Comparison of ENCODE assay signal across 8 mouse cellular contexts in the genomic region with DNA sequence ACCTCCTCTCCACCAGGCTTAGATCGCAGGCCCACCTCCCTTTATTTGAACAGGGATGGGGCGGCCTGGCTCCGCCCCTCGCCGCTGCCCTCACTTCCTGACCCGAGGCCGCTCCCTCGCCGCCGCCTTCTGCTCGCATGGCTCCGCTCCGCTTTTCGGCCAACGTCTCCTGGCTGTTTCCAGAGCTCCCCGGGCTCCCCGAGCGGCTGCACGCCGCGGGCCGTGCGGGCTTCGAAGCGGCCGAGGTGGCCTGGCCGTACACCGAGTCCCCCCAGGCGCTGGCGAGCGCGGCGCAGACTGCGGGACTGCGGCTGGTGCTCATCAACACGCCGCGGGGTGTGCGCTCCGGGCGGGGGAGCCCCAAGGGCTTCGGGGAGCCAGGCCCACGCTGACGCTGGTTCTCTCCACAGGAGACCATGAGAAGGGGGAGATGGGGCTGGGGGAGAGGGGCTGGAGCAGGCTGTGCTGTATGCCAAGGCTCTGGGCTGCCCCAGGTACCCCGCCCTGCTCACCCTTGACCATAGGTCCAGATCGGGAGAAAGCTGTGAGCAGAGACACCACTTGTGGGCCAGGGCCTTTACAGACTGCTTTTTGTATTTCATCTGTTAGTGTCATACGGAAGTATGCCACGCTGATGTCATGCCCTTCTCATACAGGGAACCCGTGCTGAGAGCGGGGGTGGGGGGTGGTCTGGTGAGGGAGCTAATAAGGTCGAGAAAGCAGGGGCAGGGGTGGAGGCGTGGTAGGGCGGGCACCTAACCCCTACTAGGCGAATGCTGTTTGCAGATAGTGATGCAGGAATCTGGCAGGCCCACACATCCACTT. TPM values are rescaled to one million over a fixed set of nuclear protein-coding genes. Genes with fewer than 3 reads are reported as not detected.
DNase-seq lines count a peak whose midpoint lies in the region; ATAC-seq and TF ChIP-seq lines count a peak whose summit lies in the region.

No protein-coding gene starts in this region.

- DNase-seq in adrenal gland, postnatal 4 days (ENCODE audit: low spot score in 2 of 2): peak; percentile 51 to 64
- peak; percentile 59 for DNase-seq in heart, adult 8-10 months (ENCODE audit: low spot score)
- DNase-seq in kidney, adult 2 months: peak; percentile 89
- DNase-seq in liver: peak; percentile 74
- DNase-seq in spleen, postnatal 10 days (ENCODE audit: low spot score in 2 of 2): peak; percentile 57 to 70

- peak; percentile 49 for ATAC-seq in embryonic facial prominence, embryonic 13.5 days (ENCODE audit: insufficient number of reproducible peaks, insufficient read depth, low FRiP score, low TSS enrichment, low read depth)
- ATAC-seq in midbrain, embryonic 16.5 days: peak; percentile 84

- H3K4me1 ChIP-seq in embryonic facial prominence, embryonic 13.5 days: peaks cover 15% of the 10 kb centered on the region
- peaks cover 16% of the 10 kb centered on the region; the same call in 1 of the 2 replicates for H3K4me1 ChIP-seq in kidney, adult 2 months (ENCODE audit: control insufficient read depth, insufficient read depth, low read length)
- H3K4me1 ChIP-seq in midbrain, embryonic 16.5 days (ENCODE audit: control insufficient read depth, insufficient read depth, low read length): peaks cover 11% of the 10 kb centered on the region

- peak overlapping the region; percentile 88 for H3K27ac ChIP-seq in embryonic facial prominence, embryonic 13.5 days
- peak overlapping the region; percentile 64 for H3K27ac ChIP-seq in kidney, adult 2 months (ENCODE audit: insufficient read depth, low read depth, low read length)
- H3K27ac ChIP-seq in midbrain, embryonic 16.5 days (ENCODE audit: low read length): peak overlapping the region; percentile 87

- H3K9ac ChIP-seq in embryonic facial prominence, embryonic 13.5 days: peak overlapping the region; percentile 90
- H3K9ac ChIP-seq in midbrain, embryonic 16.5 days (ENCODE audit: low read depth, low read length): peak overlapping the region; percentile 86

- no peaks in the 10 kb centered on the region for H3K9me3 ChIP-seq in embryonic facial prominence, embryonic 13.5 days
- no peaks in the 10 kb centered on the region for H3K9me3 ChIP-seq in midbrain, embryonic 16.5 days (replicated peaks; ENCODE audit: control insufficient read depth, low read length, poor library complexity, severe bottlenecking)

- TF ChIP-seq POLR2A in kidney, adult 2 months (IDR thresholded peaks at IDR 0.05; ENCODE audit: low read depth, low read length): peak; percentile 21

- no peaks in the 10 kb centered on the region for H3K27me3 ChIP-seq in C2C12 (ENCODE audit: control insufficient read depth, insufficient read depth, insufficient read length)
- no peaks in the 10 kb centered on the region for H3K27me3 ChIP-seq in embryonic facial prominence, embryonic 13.5 days
- no peaks in the 10 kb centered on the region for H3K27me3 ChIP-seq in kidney, adult 2 months (replicated peaks; ENCODE audit: control insufficient read depth, insufficient read depth, low read length)
- no peaks in the 10 kb centered on the region for H3K27me3 ChIP-seq in midbrain, embryonic 16.5 days (ENCODE audit: control insufficient read depth, insufficient read depth, low read depth, low read length)

- H3K79me2 ChIP-seq in C2C12 (ENCODE audit: control insufficient read depth, insufficient read depth): no peaks in the 10 kb centered on the region

- peak overlapping the region; percentile 90 for H3ac ChIP-seq in C2C12 (ENCODE audit: control insufficient read depth, insufficient read length, low read depth)

- no peak for TF ChIP-seq CTCF in C2C12 (IDR thresholded peaks at IDR 0.05; ENCODE audit: control insufficient read depth, insufficient read depth, insufficient read length)
- no peak for TF ChIP-seq CTCF in kidney, adult 2 months (conservative IDR thresholded peaks at IDR 0.05; ENCODE audit: insufficient read depth, insufficient read length, low read depth, low read length)

- 2% methylated on average over 54 of the region's 54 CpGs for WGBS in embryonic facial prominence, embryonic 13.5 days
- 4% methylated on average over 54 of the region's 54 CpGs for WGBS in kidney, adult 2 months
- WGBS in midbrain, embryonic 16.5 days: under 1% methylated on average over 54 of the region's 54 CpGs

- H3K4me3 ChIP-seq in C2C12 (ENCODE audit: insufficient read depth, poor library complexity, severe bottlenecking): no peak overlapping the region
- peak overlapping the region; percentile 73 for H3K4me3 ChIP-seq in embryonic facial prominence, embryonic 13.5 days
- peak overlapping the region; percentile 80 for H3K4me3 ChIP-seq in kidney, adult 2 months (ENCODE audit: insufficient read depth, low read depth, low read length)
- peak overlapping the region; percentile 55 for H3K4me3 ChIP-seq in midbrain, embryonic 16.5 days (ENCODE audit: low read depth, low read length)

- H3K79me3 ChIP-seq in C2C12 (ENCODE audit: low read depth): no peaks in the 10 kb centered on the region

- peaks cover 7% of the 10 kb centered on the region for H3K36me3 ChIP-seq in C2C12 (ENCODE audit: control insufficient read depth, insufficient read depth)
- peaks cover 38% of the 10 kb centered on the region for H3K36me3 ChIP-seq in embryonic facial prominence, embryonic 13.5 days
- no peaks in the 10 kb centered on the region for H3K36me3 ChIP-seq in kidney, adult 2 months (ENCODE audit: control insufficient read depth, insufficient read depth, low read length)
- peaks cover 20% of the 10 kb centered on the region for H3K36me3 ChIP-seq in midbrain, embryonic 16.5 days (ENCODE audit: control insufficient read depth, insufficient read depth, low read length)

- peak overlapping the region; percentile 93 for H3K4me2 ChIP-seq in embryonic facial prominence, embryonic 13.5 days
- peak overlapping the region; percentile 78 for H3K4me2 ChIP-seq in midbrain, embryonic 16.5 days (ENCODE audit: low read length)

TF ChIP-seq in C2C12, 6 proteins besides CTCF, POLR2A, EP300 and RAD21:
- no peak for TF ChIP-seq MYOG (IDR thresholded peaks at IDR 0.05; ENCODE audit: control insufficient read depth, extremely low read depth, insufficient read length)
- no peak for TF ChIP-seq USF1 (IDR thresholded peaks at IDR 0.05; ENCODE audit: low read depth)
- TF ChIP-seq MYOD1 (IDR thresholded peaks at IDR 0.05; ENCODE audit: control insufficient read depth, insufficient read length, low read depth): no peak
- no peak for TF ChIP-seq CEBPB (IDR thresholded peaks at IDR 0.05; ENCODE audit: low read depth)
- no peak for TF ChIP-seq FOSL1 (IDR thresholded peaks at IDR 0.05; ENCODE audit: insufficient read depth, low read length, poor library complexity, severe bottlenecking)

RNA-seq across cellular contexts. Expression of a gene that starts 49.0 kb away (rescaled TPM):
- polyA plus RNA-seq in C2C12 (2012; fragmentation: generic; extraction: Trizol): 7.6 TPM
- total RNA-seq in adrenal gland, postnatal 4 days (2021): 10 to 100 TPM; 38.6 to 39.3 TPM
- polyA plus RNA-seq in embryonic facial prominence, embryonic 13.5 days (2015; fragmentation: Nextera tagmentation; extraction: Ambion mirVana): 9.9 and 10.3 TPM in 2 replicates
- 10 to 100 TPM; 10.3 to 13.0 (median 11.7) TPM for total RNA-seq in heart, adult 8-10 months (2022)
- 20.1 and 23.7 TPM in 2 replicates for polyA plus RNA-seq in kidney, adult 2 months (2012; rRNA removed)
- 8.7 and 10.3 TPM in 2 replicates for polyA plus RNA-seq in midbrain, embryonic 16.5 days (2015; fragmentation: Nextera tagmentation; extraction: Ambion mirVana)

RNA-seq across cellular contexts. Expression of a gene that starts 49.0 kb away (rescaled TPM):
- 77.2 TPM for polyA plus RNA-seq in C2C12 (2012; fragmentation: generic; extraction: Trizol)
- total RNA-seq in adrenal gland, postnatal 4 days (2021): 10 to 100 TPM; 76.5 to 78.8 TPM
- polyA plus RNA-seq in embryonic facial prominence, embryonic 13.5 days (2015; fragmentation: Nextera tagmentation; extraction: Ambion mirVana): 111 and 115 TPM in 2 replicates
- 10 to 100 TPM; 28.8 to 42.8 (median 36.2) TPM for total RNA-seq in heart, adult 8-10 months (2022)
- 27.6 and 31.0 TPM in 2 replicates for polyA plus RNA-seq in kidney, adult 2 months (2012; rRNA removed)
- polyA plus RNA-seq in midbrain, embryonic 16.5 days (2015; fragmentation: Nextera tagmentation; extraction: Ambion mirVana): 101 TPM in 2 replicates
